Mouse (Mus musculus) C2C12 (cell line): ENCODE results near the gene Mgat4b.

ENCODE experiments used
- CTCF ChIP-seq: IDR thresholded peaks from one replicate; pipeline ENCODE4 v1.5.1; 2011; ENCODE audit not compliant: control insufficient read depth, insufficient read depth, insufficient read length
- FOSL1 ChIP-seq: IDR thresholded peaks from one replicate; pipeline ENCODE4 v1.8.0; 2011; ENCODE audit warnings: mild to moderate bottlenecking, low read length; ENCODE audit not compliant: poor library complexity, insufficient read depth, severe bottlenecking
- MYOG ChIP-seq: IDR thresholded peaks from one replicate; pipeline ENCODE4 v1.6.1; 2011; ENCODE audit not compliant: control insufficient read depth, insufficient read length; ENCODE audit errors: extremely low read depth

GRCm38 (mm10) chr11:50214631-50215030, 3.9 kb downstream of the Mgat4b start:
- TF ChIP-seq MYOG, result no peak
- no peak for TF ChIP-seq FOSL1
- no peak for TF ChIP-seq CTCF
